Mouse (Mus musculus) lung, postnatal 0 days (tissue): ENCODE measurements around the gene Zfp53.
"Not testable (repeated sequence)": the region's sequence is repeated elsewhere in the genome, so short reads cannot be mapped to it uniquely, and the experiment has no call there.

Experiments
- CTCF ChIP-seq: IDR thresholded peaks from 2 replicates; pipeline ENCODE4 v1.5.1; 2016; ENCODE audit warnings: antibody characterized with exemption, mild to moderate bottlenecking
- EP300 ChIP-seq: IDR thresholded peaks from 2 replicates; pipeline ENCODE4 v1.6.1; 2016; ENCODE audit warnings: antibody characterized with exemption, mild to moderate bottlenecking, control low read depth

DNA sequence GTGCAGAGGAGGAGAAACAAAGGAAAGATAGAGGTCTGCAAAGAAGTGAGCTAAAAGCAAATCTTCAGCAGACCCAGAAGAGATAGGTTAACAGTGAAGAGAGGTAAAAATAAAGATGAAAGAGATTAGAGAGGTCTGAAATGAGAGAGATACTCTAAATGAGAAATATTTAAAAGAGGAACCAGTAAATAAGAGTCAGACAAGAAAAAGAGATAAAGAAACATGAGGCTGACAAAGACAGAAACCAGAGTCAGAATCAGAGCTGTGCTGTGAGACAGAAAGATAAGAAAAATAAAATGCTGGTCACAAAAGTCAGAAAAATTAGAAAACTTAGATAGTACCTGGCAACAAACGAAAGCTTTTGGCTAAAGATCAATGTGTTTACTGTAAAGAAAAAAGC lies 13.5 kb upstream of the Zfp53 start:
- not testable (repeated sequence) for TF ChIP-seq CTCF, EP300
